8 mouse cellular contexts compared by ENCODE assay signal in genomic region chr11:44496217-44496616, GRCm38 (mm10). TPM values are rescaled to one million over a fixed set of nuclear protein-coding genes. Genes with fewer than 3 reads are reported as not detected.
DNase-seq lines count a peak whose midpoint lies in the region; ATAC-seq and TF ChIP-seq lines count a peak whose summit lies in the region.

No protein-coding gene starts in this region.

- ATAC-seq in intestine, embryonic 14.5 days (replicated peaks; ENCODE audit: low FRiP score, low TSS enrichment, low read depth), result no peak
- ATAC-seq in forebrain, embryonic 11.5 days (replicated peaks; ENCODE audit: low FRiP score), result no peak

- no peaks in the 10 kb centered on the region for H3K27me3 ChIP-seq in intestine, embryonic 14.5 days (replicated peaks; ENCODE audit: control insufficient read depth, insufficient read depth, low read length)
- no peaks in the 10 kb centered on the region for H3K27me3 ChIP-seq in forebrain, embryonic 11.5 days (ENCODE audit: control insufficient read depth, insufficient read depth, low read length)

- no peak overlapping the region for H3K4me2 ChIP-seq in intestine, embryonic 14.5 days (ENCODE audit: low read length)
- H3K4me2 ChIP-seq in forebrain, embryonic 11.5 days (ENCODE audit: low read depth, low read length, severe bottlenecking), result no peak overlapping the region

- peak; percentile 26 for DNase-seq in gastrocnemius, adult 2 months
- no peak for DNase-seq in gastrocnemius, postnatal 4 days (ENCODE audit: low spot score in 2 of 2)
- peak; percentile 54 for DNase-seq in CD4-positive helper T cell, adult 2 months (ENCODE audit: low read depth, low spot score)
- DNase-seq in intestine, embryonic 14.5 days (ENCODE audit: low spot score), result peak; percentile 58
- DNase-seq in lung, postnatal 10 days, result peak; percentile 48
- no peak for DNase-seq in frontal cortex, postnatal 14 days (ENCODE audit: low spot score in 2 of 2)
- DNase-seq in cerebellum, adult 9-11 months, result no peak
- no peak for DNase-seq in forebrain, embryonic 11.5 days (ENCODE audit: low spot score)

- H3K4me1 ChIP-seq in intestine, embryonic 14.5 days (replicated peaks; ENCODE audit: control insufficient read depth, insufficient read depth, low read length), result peaks cover 7% of the 10 kb centered on the region; the same call in 1 of the 2 replicates
- no peaks in the 10 kb centered on the region for H3K4me1 ChIP-seq in forebrain, embryonic 11.5 days (replicated peaks; ENCODE audit: control insufficient read depth, insufficient read depth, low read length)

- peak overlapping the region; percentile 32 for H3K4me3 ChIP-seq in gastrocnemius, adult 2 months
- no peak overlapping the region for H3K4me3 ChIP-seq in intestine, embryonic 14.5 days (ENCODE audit: low read depth, low read length)
- H3K4me3 ChIP-seq in forebrain, embryonic 11.5 days (ENCODE audit: low read depth, low read length), result no peak overlapping the region

- intact Hi-C loops in gastrocnemius, adult 2 months (cut with DNase I), result no loop called here

- H3K36me3 ChIP-seq in intestine, embryonic 14.5 days (ENCODE audit: control insufficient read depth, insufficient read depth, low read length), result no peaks in the 10 kb centered on the region
- H3K36me3 ChIP-seq in forebrain, embryonic 11.5 days (ENCODE audit: control insufficient read depth, insufficient read depth, low read length), result no peaks in the 10 kb centered on the region

- H3K9ac ChIP-seq in intestine, embryonic 14.5 days (ENCODE audit: low read length), result no peak overlapping the region
- H3K9ac ChIP-seq in forebrain, embryonic 11.5 days (ENCODE audit: low read length), result no peak overlapping the region

- H3K9me3 ChIP-seq in intestine, embryonic 14.5 days (ENCODE audit: control insufficient read depth, low read length), result no peaks in the 10 kb centered on the region
- no peaks in the 10 kb centered on the region for H3K9me3 ChIP-seq in forebrain, embryonic 11.5 days (ENCODE audit: control insufficient read depth, low read length)

- peak overlapping the region; percentile 74 for H3K27ac ChIP-seq in gastrocnemius, adult 2 months
- no peak overlapping the region for H3K27ac ChIP-seq in intestine, embryonic 14.5 days (ENCODE audit: low read depth)
- H3K27ac ChIP-seq in forebrain, embryonic 11.5 days (ENCODE audit: low read depth, low read length), result no peak overlapping the region

- WGBS in intestine, embryonic 14.5 days, result 62% methylated on average over 3 of the region's 3 CpGs
- 63% methylated on average over 3 of the region's 3 CpGs for WGBS in forebrain, embryonic 11.5 days

- TF ChIP-seq CTCF in gastrocnemius, adult 2 months (IDR thresholded peaks at IDR 0.05), result no peak

RNA-seq across cellular contexts. Expression of gene Rnf145, which starts 22.5 kb away (rescaled TPM):
- 1 to 10 TPM; 6.0 to 7.3 TPM for total RNA-seq in gastrocnemius, adult 2 months (2021)
- total RNA-seq in gastrocnemius, postnatal 4 days (2021), result 10 to 100 TPM; 30.6 to 32.2 TPM
- polyA plus RNA-seq in intestine, embryonic 14.5 days (2014; fragmentation: Nextera tagmentation; extraction: Ambion mirVana), result 71.3 and 73.3 TPM in 2 replicates
- polyA plus RNA-seq in forebrain, embryonic 11.5 days (2014; fragmentation: Nextera tagmentation; extraction: Ambion mirVana), result 123 and 124 TPM in 2 replicates

RNA-seq across cellular contexts. Expression of gene Ublcp1, which starts 25.9 kb away (rescaled TPM):
- total RNA-seq in gastrocnemius, adult 2 months (2021), result 10 to 100 TPM; 24.6 to 30.2 TPM
- 10 to 100 TPM; 20.8 to 25.9 TPM for total RNA-seq in gastrocnemius, postnatal 4 days (2021)
- 62.4 and 63.9 TPM in 2 replicates for polyA plus RNA-seq in intestine, embryonic 14.5 days (2014; fragmentation: Nextera tagmentation; extraction: Ambion mirVana)
- 66.0 and 68.3 TPM in 2 replicates for polyA plus RNA-seq in forebrain, embryonic 11.5 days (2014; fragmentation: Nextera tagmentation; extraction: Ambion mirVana)

Comparison
In these comparisons a context has a peak if more than half of its experiments do, and no peak if none do; other contexts are left out.
1. DNase-seq: peak in gastrocnemius, adult 2 months (single experiment), CD4-positive helper T cell, adult 2 months (single experiment), intestine, embryonic 14.5 days (single experiment) and lung, postnatal 10 days (single experiment); none in gastrocnemius, postnatal 4 days (0 of 2), frontal cortex, postnatal 14 days (0 of 2), cerebellum, adult 9-11 months (single experiment) and forebrain, embryonic 11.5 days (single experiment).